Mouse (Mus musculus) cerebellum, adult 2 months (tissue): ENCODE data around the gene Krtap9-3.

Experiments used
- CTCF ChIP-seq: fragments of 200-500 bp; IDR thresholded peaks from 2 replicates; pipeline ENCODE4 v1.5.1; 2011; ENCODE audit warnings: low read depth, mild to moderate bottlenecking, control low read depth, low read length, moderate library complexity, borderline replicate concordance; ENCODE audit not compliant: insufficient read depth
- POLR2A ChIP-seq: fragments of 200-500 bp; IDR thresholded peaks from 2 replicates; pipeline ENCODE4 v1.6.1; 2011; ENCODE audit warnings: low read length, control low read depth, borderline replicate concordance; ENCODE audit not compliant: insufficient read depth

GRCm38 (mm10) chr11:99609126-99609525 lies 11.2 kb upstream of the Krtap9-3 start:
- TF ChIP-seq CTCF (no peak), POLR2A (no peak)
